Mouse (Mus musculus): ENCODE results near the gene Actg2. TPM values are rescaled to one million over a fixed set of nuclear protein-coding genes. Genes with fewer than 3 reads are reported as not detected.

Gene Actg2
- total and polyA plus RNA-seq, 3 experiments = 0.07 to 0.27 TPM; not detected in 1

DNA sequence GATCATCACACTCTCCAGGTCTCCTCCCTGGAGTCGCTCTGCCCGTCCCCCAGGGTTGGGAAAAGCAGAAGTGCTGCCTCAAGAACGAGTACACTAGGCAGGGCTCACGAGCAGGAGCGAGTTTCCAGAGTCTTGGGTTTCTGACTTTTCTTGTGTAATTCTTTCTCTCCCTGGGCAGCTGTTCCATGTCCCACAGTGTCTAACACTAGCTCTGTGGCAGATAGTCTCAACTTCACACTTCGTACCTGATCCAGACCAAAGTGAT lies 662 bp upstream of the Actg2 start:
- peak; percentile 43 for DNase-seq (ENCODE audit: low read depth, low spot score)
- Histone ChIP-seq H3K4me1 (ENCODE audit: control insufficient read depth in 1 of 2, insufficient read depth in 2 of 2, low read length in 2 of 2) (peaks cover 0 to 4% of the 10 kb centered on the region in 2 experiments; a peak in 2 of 4 replicates), H3K9me3 (replicated peaks; ENCODE audit: insufficient read depth, low read length) (no peaks in the 10 kb centered on the region), H3K27ac (ENCODE audit: control insufficient read depth, low read depth, low read length) (no peak overlapping the region), H3K36me3 (ENCODE audit: control insufficient read depth in 1 of 2, insufficient read depth in 2 of 2, low read length in 2 of 2) (peaks cover 0 to 2% of the 10 kb centered on the region in 2 experiments; a peak in 1 of 4 replicates), H3K9ac (ENCODE audit: control insufficient read depth, low read depth, low read length, poor library complexity, severe bottlenecking) (peak overlapping the region; percentile 17; the same call in 1 of the 2 replicates), H3K79me2 (ENCODE audit: control insufficient read depth, insufficient read depth, low read length, poor library complexity) (no peaks in the 10 kb centered on the region), H3K4me3 (ENCODE audit: control insufficient read depth in 1 of 2, insufficient read depth in 1 of 2, low read depth in 2 of 2, low read length in 2 of 2) (peak overlapping the region in 1 of 2 experiments; percentile 35; a peak in 2 of 4 replicates), H3K27me3 (ENCODE audit: control insufficient read depth in 1 of 2, insufficient read depth in 2 of 2, low read length in 2 of 2) (peaks cover 2 to 5% of the 10 kb centered on the region in 2 experiments; a peak in 3 of 4 replicates)
- TF ChIP-seq E2F4 (IDR thresholded peaks at IDR 0.05; ENCODE audit: borderline replicate concordance, low read depth, low read length) = no peak
- no peak for TF ChIP-seq ZKSCAN1 (IDR thresholded peaks at IDR 0.05; ENCODE audit: low read depth, low read length)
- no peak for TF ChIP-seq EP300 (IDR thresholded peaks at IDR 0.05; ENCODE audit: low read depth in 1 of 2, low read length in 2 of 2)
- no peak for TF ChIP-seq USF1 (IDR thresholded peaks at IDR 0.05; ENCODE audit: low read depth, low read length)
- no peak for TF ChIP-seq KAT2A (conservative IDR thresholded peaks at IDR 0.05; ENCODE audit: low read depth, low read length)
- no peak for TF ChIP-seq NELFE (IDR thresholded peaks at IDR 0.05; ENCODE audit: low read depth, low read length)
- no peak for TF ChIP-seq CHD2 (IDR thresholded peaks at IDR 0.05; ENCODE audit: low read length)
- no peak for TF ChIP-seq MAX (IDR thresholded peaks at IDR 0.05; ENCODE audit: low read length)
- TF ChIP-seq POLR2A (IDR thresholded peaks at IDR 0.05; ENCODE audit: control insufficient read depth in 1 of 2, insufficient read depth in 1 of 2, low read depth in 1 of 2, low read length in 2 of 2, poor library complexity in 1 of 2) = no peak
- TF ChIP-seq SMC3 (IDR thresholded peaks at IDR 0.05; ENCODE audit: low read depth, low read length) = no peak
- TF ChIP-seq MYB (IDR thresholded peaks at IDR 0.05; ENCODE audit: low read depth, low read length) = no peak
- no peak for TF ChIP-seq POLR2AphosphoS2 (IDR thresholded peaks at IDR 0.05; ENCODE audit: low read length)
- no peak for TF ChIP-seq UBTF (IDR thresholded peaks at IDR 0.05; ENCODE audit: borderline replicate concordance, insufficient read depth, low read depth, low read length)
- no peak for TF ChIP-seq CTCF (IDR thresholded peaks at IDR 0.05 in 2 of 3, conservative IDR thresholded peaks at IDR 0.05 in 1 of 3; ENCODE audit: control insufficient read depth in 1 of 3, insufficient read depth in 1 of 3, low read depth in 2 of 3, low read length in 3 of 3, poor library complexity in 1 of 3, severe bottlenecking in 1 of 3)
- TF ChIP-seq TAL1 (IDR thresholded peaks at IDR 0.05; ENCODE audit: low read length) = no peak

- TF ChIP-seq E2F4 (IDR thresholded peaks at IDR 0.05; ENCODE audit: borderline replicate concordance, low read depth, low read length) = no peak
- no peak for TF ChIP-seq RCOR1 (IDR thresholded peaks at IDR 0.05; ENCODE audit: low read depth, low read length)
- TF ChIP-seq CTCF (IDR thresholded peaks at IDR 0.05 in 2 of 3, conservative IDR thresholded peaks at IDR 0.05 in 1 of 3; ENCODE audit: control insufficient read depth in 1 of 3, insufficient read depth in 1 of 3, low read depth in 2 of 3, low read length in 3 of 3, poor library complexity in 1 of 3, severe bottlenecking in 1 of 3) = no peak
- no peak for TF ChIP-seq POLR2A (IDR thresholded peaks at IDR 0.05; ENCODE audit: control insufficient read depth in 1 of 2, insufficient read depth in 1 of 2, low read depth in 1 of 2, low read length in 2 of 2, poor library complexity in 1 of 2)
- no peak for TF ChIP-seq TAL1 (IDR thresholded peaks at IDR 0.05; ENCODE audit: low read length)
- TF ChIP-seq NRF1 (IDR thresholded peaks at IDR 0.05; ENCODE audit: insufficient read depth, low read depth, low read length, poor library complexity, severe bottlenecking) = no peak
- no peak overlapping the region for H3K9ac ChIP-seq (ENCODE audit: control insufficient read depth, low read depth, low read length, poor library complexity, severe bottlenecking)
- no peaks in the 10 kb centered on the region for H3K9me3 ChIP-seq (replicated peaks; ENCODE audit: insufficient read depth, low read length)
- H3K36me3 ChIP-seq (ENCODE audit: control insufficient read depth in 1 of 2, insufficient read depth in 2 of 2, low read length in 2 of 2) = peaks cover 0 to 2% of the 10 kb centered on the region in 2 experiments; a peak in 1 of 4 replicates
- peaks cover 0 to 4% of the 10 kb centered on the region in 2 experiments; a peak in 2 of 4 replicates for H3K4me1 ChIP-seq (ENCODE audit: control insufficient read depth in 1 of 2, insufficient read depth in 2 of 2, low read length in 2 of 2)
- no peak overlapping the region for H3K27ac ChIP-seq (ENCODE audit: control insufficient read depth, low read depth, low read length)
- peaks cover 2 to 14% of the 10 kb centered on the region in 2 experiments; a peak in 3 of 4 replicates for H3K27me3 ChIP-seq (ENCODE audit: control insufficient read depth in 1 of 2, insufficient read depth in 2 of 2, low read length in 2 of 2)
- no peak for DNase-seq (ENCODE audit: low read depth, low spot score)
- H3K79me2 ChIP-seq (ENCODE audit: control insufficient read depth, insufficient read depth, low read length, poor library complexity) = no peaks in the 10 kb centered on the region
- no peak overlapping the region for H3K4me3 ChIP-seq (ENCODE audit: control insufficient read depth in 1 of 2, insufficient read depth in 1 of 2, low read depth in 2 of 2, low read length in 2 of 2)
Measured at GRCm38 (mm10) chr6:83532608-83533007, 3.5 kb downstream of the Actg2 start.

Measured in MEL (cell line).